Mouse (Mus musculus): ENCODE results near the gene Nfil3.

- TF ChIP-seq POLR2A (IDR thresholded peaks at IDR 0.05; ENCODE audit: borderline replicate concordance, extremely low read depth, insufficient read depth, insufficient read length, poor library complexity, severe bottlenecking) (0 out of 2 replicates have a peak, but pooled peaks have one; percentile 12), CTCF (IDR thresholded peaks at IDR 0.05; ENCODE audit: borderline replicate concordance, extremely low read depth, insufficient read depth, insufficient read length) (no peak; the same call in 1 of the 2 replicates)
Measured at GRCm38 (mm10) chr13:52980211-52980950, 492 bp downstream of the Nfil3 start.
